Mouse (Mus musculus): Measurements from ENCODE around the gene Hoxa10. TPM values are rescaled to one million over a fixed set of nuclear protein-coding genes. Genes with fewer than 3 reads are reported as not detected.

The Hoxa10 gene
- polyA plus RNA-seq, 1 experiment from 2014 or later, result 10.0 TPM

DNA sequence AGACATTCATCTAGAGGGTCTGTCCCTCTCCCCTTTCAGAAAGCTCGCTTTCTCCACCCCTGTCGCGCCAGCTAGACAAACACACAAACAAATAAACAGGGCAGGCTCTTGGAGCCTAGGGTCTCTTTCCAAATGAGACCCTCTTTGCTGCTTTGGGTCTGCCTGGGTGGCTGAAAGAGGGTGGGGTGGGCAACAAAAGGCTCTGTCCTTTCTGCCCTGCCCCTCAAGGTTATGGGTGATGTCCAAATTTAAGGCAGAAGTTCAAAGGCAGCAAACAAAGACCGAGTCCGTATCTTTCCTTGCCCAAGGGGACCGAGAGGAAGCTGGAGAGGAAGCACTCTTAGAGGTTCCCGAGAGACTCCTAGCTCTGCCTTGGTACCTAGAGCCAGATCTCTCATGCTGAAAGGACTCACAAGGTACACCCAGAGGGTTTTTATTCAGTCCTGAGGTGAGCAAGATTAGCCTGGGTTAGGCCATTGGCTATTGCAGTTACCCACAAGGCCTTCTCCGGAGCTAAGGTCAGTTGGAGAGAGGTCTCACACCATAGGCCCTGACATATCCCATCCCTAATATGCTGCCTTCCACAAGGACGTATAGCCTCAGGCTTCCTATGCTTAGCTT, 457 bp upstream of the Hoxa10 start:
- no peak; the same call in 1 of the 2 replicates for ATAC-seq
- H3K9me3 ChIP-seq (ENCODE audit: control insufficient read depth, low read length), result no peaks in the 10 kb centered on the region
- 4% methylated on average over 9 of the region's 9 CpGs for WGBS
- H3K4me2 ChIP-seq (ENCODE audit: low read depth, low read length), result peak overlapping the region; percentile 2; the same call in 1 of the 2 replicates
- H3K27ac ChIP-seq (ENCODE audit: low read length), result peak overlapping the region; percentile 60
- H3K36me3 ChIP-seq (ENCODE audit: control insufficient read depth, insufficient read depth, low read length), result no peaks in the 10 kb centered on the region
- peak overlapping the region; percentile 25; the same call in 1 of the 2 replicates for H3K4me3 ChIP-seq (ENCODE audit: low read length)
- peaks cover 2% of the 10 kb centered on the region; the same call in 1 of the 2 replicates for H3K4me1 ChIP-seq (ENCODE audit: control insufficient read depth, insufficient read depth, low read length)
- no peak overlapping the region for H3K9ac ChIP-seq (ENCODE audit: low read depth, low read length)
- peaks cover 78% of the 10 kb centered on the region for H3K27me3 ChIP-seq (replicated peaks; ENCODE audit: control insufficient read depth, insufficient read depth, low read length)

- H3K27ac ChIP-seq (ENCODE audit: low read length), result no peak overlapping the region
Measured at GRCm38 (mm10) chr6:52239625-52240388, 847 bp downstream of the Hoxa10 start.

GRCm38 (mm10) chr6:52238976-52239375, 1.7 kb downstream of the Hoxa10 start:
- peak overlapping the region; percentile 23 for H3K4me3 ChIP-seq (ENCODE audit: low read length)
- WGBS, result 6% methylated on average over 7 of the region's 7 CpGs
- H3K27ac ChIP-seq (ENCODE audit: low read length), result no peak overlapping the region
- no peak overlapping the region for H3K4me2 ChIP-seq (ENCODE audit: low read depth, low read length)
- no peak for ATAC-seq
- H3K9me3 ChIP-seq (ENCODE audit: control insufficient read depth, low read length), result no peaks in the 10 kb centered on the region
- no peaks in the 10 kb centered on the region for H3K36me3 ChIP-seq (ENCODE audit: control insufficient read depth, insufficient read depth, low read length)
- H3K9ac ChIP-seq (ENCODE audit: low read depth, low read length), result no peak overlapping the region
- H3K4me1 ChIP-seq (ENCODE audit: control insufficient read depth, insufficient read depth, low read length), result peaks cover 2% of the 10 kb centered on the region; the same call in 1 of the 2 replicates
- H3K27me3 ChIP-seq (replicated peaks; ENCODE audit: control insufficient read depth, insufficient read depth, low read length), result peaks cover 86% of the 10 kb centered on the region

More at GRCm38 (mm10) chr6:52239625-52240388, 847 bp downstream of the Hoxa10 start:
- Histone ChIP-seq H3K36me3 (ENCODE audit: control insufficient read depth, insufficient read depth, low read length) (no peaks in the 10 kb centered on the region), H3K9ac (ENCODE audit: low read depth, low read length) (peak overlapping the region; percentile 23), H3K9me3 (ENCODE audit: control insufficient read depth, low read length) (no peaks in the 10 kb centered on the region), H3K4me2 (ENCODE audit: low read depth, low read length) (peak overlapping the region; percentile 2; the same call in 1 of the 2 replicates), H3K27me3 (replicated peaks; ENCODE audit: control insufficient read depth, insufficient read depth, low read length) (peaks cover 79% of the 10 kb centered on the region), H3K4me3 (ENCODE audit: low read length) (peak overlapping the region; percentile 25), H3K4me1 (ENCODE audit: control insufficient read depth, insufficient read depth, low read length) (peaks cover 2% of the 10 kb centered on the region; the same call in 1 of the 2 replicates)
- no peak for ATAC-seq
- 3% methylated on average over 30 of the region's 30 CpGs for WGBS

DNA sequence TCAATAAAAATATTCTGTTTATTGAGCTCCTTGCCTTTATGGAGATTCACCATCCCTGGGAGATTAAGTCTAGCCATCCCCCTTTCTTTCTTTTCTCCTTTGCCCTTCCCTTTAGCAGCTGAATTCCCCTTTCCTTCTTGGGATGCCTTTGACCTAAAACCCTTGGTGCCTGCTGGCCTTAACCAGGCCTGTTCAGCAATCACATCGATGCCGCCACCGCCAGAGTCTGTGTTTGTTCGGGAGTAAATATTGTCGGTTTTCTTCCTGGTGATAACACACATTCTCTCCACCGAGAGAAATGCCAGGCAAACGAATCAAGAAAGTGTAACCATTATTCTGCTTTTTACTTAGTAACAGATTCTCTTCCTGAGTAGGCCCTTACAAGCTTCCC, 2.5 kb downstream of the Hoxa10 start:
- 3% methylated on average over 7 of the region's 7 CpGs for WGBS
- Histone ChIP-seq H3K4me3 (ENCODE audit: low read length) (peak overlapping the region; percentile 13; the same call in 1 of the 2 replicates), H3K27ac (ENCODE audit: low read length) (no peak overlapping the region), H3K27me3 (replicated peaks; ENCODE audit: control insufficient read depth, insufficient read depth, low read length) (peaks cover 88% of the 10 kb centered on the region), H3K4me1 (ENCODE audit: control insufficient read depth, insufficient read depth, low read length) (peaks cover 2% of the 10 kb centered on the region; the same call in 1 of the 2 replicates), H3K9ac (ENCODE audit: low read depth, low read length) (no peak overlapping the region), H3K36me3 (ENCODE audit: control insufficient read depth, insufficient read depth, low read length) (no peaks in the 10 kb centered on the region), H3K4me2 (ENCODE audit: low read depth, low read length) (no peak overlapping the region), H3K9me3 (ENCODE audit: control insufficient read depth, low read length) (no peaks in the 10 kb centered on the region)
- no peak for ATAC-seq

DNA sequence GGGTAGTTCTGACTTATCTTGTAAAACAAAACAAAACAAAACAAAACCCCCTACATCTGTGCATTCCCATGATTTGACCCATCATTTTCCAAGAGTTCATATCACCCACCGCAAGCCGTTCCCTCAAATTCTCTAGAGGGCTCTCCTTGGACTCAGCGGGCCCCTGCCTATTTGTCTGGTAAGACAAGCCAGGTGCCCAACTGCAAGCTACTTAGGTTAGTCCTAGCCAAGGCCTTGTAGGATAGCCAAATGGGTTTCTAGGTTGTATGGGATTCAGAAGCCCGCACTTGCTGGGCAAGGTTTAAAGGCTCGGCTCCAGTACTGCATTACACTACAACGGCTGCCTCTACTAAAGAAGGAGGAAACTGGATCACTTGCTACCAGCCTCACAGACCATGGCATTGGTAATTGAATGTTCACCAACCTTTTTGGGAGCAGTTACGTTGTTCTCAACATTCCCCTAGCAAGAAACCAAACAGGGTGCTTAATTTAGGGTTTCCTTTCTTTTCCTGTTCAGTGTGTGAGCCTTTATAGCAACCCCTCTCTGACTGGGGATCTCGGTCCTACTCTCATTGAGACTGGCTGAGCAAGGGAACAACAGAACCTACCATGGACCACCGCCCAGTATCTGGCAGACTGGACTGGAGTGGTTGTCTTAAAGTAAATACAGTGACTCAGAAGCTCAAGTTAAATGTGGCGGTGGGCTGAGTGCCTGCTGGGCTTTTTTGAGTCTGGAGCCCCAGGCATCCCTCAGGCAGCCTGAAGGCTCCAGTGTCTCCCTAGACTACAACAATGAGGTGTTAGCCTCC, 3.1 kb downstream of the Hoxa10 start:
- Histone ChIP-seq H3K27me3 (replicated peaks; ENCODE audit: control insufficient read depth, insufficient read depth, low read length) (peaks cover 88% of the 10 kb centered on the region), H3K36me3 (ENCODE audit: control insufficient read depth, insufficient read depth, low read length) (no peaks in the 10 kb centered on the region), H3K4me1 (ENCODE audit: control insufficient read depth, insufficient read depth, low read length) (peaks cover 2% of the 10 kb centered on the region; the same call in 1 of the 2 replicates), H3K27ac (ENCODE audit: low read length) (no peak overlapping the region), H3K4me3 (ENCODE audit: low read length) (peak overlapping the region; percentile 13), H3K4me2 (ENCODE audit: low read depth, low read length) (no peak overlapping the region), H3K9me3 (ENCODE audit: control insufficient read depth, low read length) (no peaks in the 10 kb centered on the region), H3K9ac (ENCODE audit: low read depth, low read length) (no peak overlapping the region)
- ATAC-seq, result no peak
- 11% methylated on average over 10 of the region's 10 CpGs for WGBS

- no peak for ATAC-seq
- Histone ChIP-seq H3K36me3 (ENCODE audit: control insufficient read depth, insufficient read depth, low read length) (no peaks in the 10 kb centered on the region), H3K4me3 (ENCODE audit: low read length) (no peak overlapping the region), H3K4me1 (ENCODE audit: control insufficient read depth, insufficient read depth, low read length) (peaks cover 2% of the 10 kb centered on the region; the same call in 1 of the 2 replicates), H3K9ac (ENCODE audit: low read depth, low read length) (no peak overlapping the region), H3K9me3 (ENCODE audit: control insufficient read depth, low read length) (no peaks in the 10 kb centered on the region), H3K27ac (ENCODE audit: low read length) (no peak overlapping the region), H3K27me3 (replicated peaks; ENCODE audit: control insufficient read depth, insufficient read depth, low read length) (peaks cover 85% of the 10 kb centered on the region), H3K4me2 (ENCODE audit: low read depth, low read length) (no peak overlapping the region)
- 20% methylated on average over 3 of the region's 3 CpGs for WGBS
Measured at GRCm38 (mm10) chr6:52236806-52237205, 3.8 kb downstream of the Hoxa10 start.

DNA sequence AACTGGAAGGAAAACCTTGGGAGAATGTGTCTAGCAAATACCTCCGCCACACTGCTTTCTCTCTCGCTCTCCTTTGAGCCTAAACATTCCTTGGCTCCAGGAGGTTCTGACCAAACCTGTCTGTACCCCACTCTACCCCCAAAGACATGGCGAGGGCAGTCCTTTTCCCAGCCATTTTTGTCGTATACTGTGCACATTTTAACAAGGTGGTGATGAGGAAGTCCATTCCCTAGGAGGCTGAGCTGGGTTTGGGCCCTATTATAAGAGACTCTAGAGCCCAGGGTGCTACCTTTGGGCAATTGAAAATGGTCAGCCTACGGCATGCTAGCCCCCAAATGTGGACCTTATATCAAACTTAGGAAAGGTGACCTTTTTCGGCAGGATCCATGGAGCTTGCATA, 4.8 kb downstream of the Hoxa10 start:
- ATAC-seq, result no peak
- 33% methylated on average over 6 of the region's 6 CpGs for WGBS
- Histone ChIP-seq H3K36me3 (ENCODE audit: control insufficient read depth, insufficient read depth, low read length) (no peaks in the 10 kb centered on the region), H3K4me1 (ENCODE audit: control insufficient read depth, insufficient read depth, low read length) (peaks cover 2% of the 10 kb centered on the region; the same call in 1 of the 2 replicates), H3K27ac (ENCODE audit: low read length) (no peak overlapping the region), H3K9me3 (ENCODE audit: control insufficient read depth, low read length) (no peaks in the 10 kb centered on the region), H3K4me3 (ENCODE audit: low read length) (no peak overlapping the region), H3K27me3 (replicated peaks; ENCODE audit: control insufficient read depth, insufficient read depth, low read length) (peaks cover 78% of the 10 kb centered on the region), H3K9ac (ENCODE audit: low read depth, low read length) (no peak overlapping the region), H3K4me2 (ENCODE audit: low read depth, low read length) (no peak overlapping the region)

DNA sequence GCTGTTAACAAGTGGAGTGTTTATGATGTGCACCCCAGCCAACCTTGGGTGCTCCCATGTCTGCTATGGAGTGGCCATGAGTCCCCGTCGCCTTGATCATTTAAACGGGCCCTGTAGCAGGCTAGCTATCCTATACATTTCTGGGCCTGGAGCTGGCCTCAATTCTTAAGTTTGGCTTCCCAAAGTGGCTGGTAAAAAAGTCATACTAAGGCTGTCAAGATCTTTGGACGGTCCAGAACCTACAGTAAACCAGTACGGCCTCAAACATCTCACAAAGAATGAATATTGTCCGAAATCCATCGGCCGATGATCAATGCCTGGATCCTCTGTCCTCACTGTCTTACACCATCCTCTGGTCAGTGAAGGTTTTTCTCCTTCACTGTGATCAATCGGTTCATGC, 5.4 kb downstream of the Hoxa10 start:
- no peaks in the 10 kb centered on the region for H3K36me3 ChIP-seq (ENCODE audit: control insufficient read depth, insufficient read depth, low read length)
- no peak overlapping the region for H3K4me2 ChIP-seq (ENCODE audit: low read depth, low read length)
- no peak overlapping the region for H3K27ac ChIP-seq (ENCODE audit: low read length)
- no peak for ATAC-seq
- H3K27me3 ChIP-seq (replicated peaks; ENCODE audit: control insufficient read depth, insufficient read depth, low read length), result peaks cover 74% of the 10 kb centered on the region
- no peaks in the 10 kb centered on the region for H3K9me3 ChIP-seq (ENCODE audit: control insufficient read depth, low read length)
- WGBS, result 34% methylated on average over 9 of the region's 9 CpGs
- no peak overlapping the region; the same call in 1 of the 2 replicates for H3K4me3 ChIP-seq (ENCODE audit: low read length)
- no peaks in the 10 kb centered on the region; the same call in 1 of the 2 replicates for H3K4me1 ChIP-seq (ENCODE audit: control insufficient read depth, insufficient read depth, low read length)
- H3K9ac ChIP-seq (ENCODE audit: low read depth, low read length), result no peak overlapping the region

All from intestine, embryonic 16.5 days (tissue).